20 mouse cellular contexts compared by ENCODE assay signal in the genomic region with DNA sequence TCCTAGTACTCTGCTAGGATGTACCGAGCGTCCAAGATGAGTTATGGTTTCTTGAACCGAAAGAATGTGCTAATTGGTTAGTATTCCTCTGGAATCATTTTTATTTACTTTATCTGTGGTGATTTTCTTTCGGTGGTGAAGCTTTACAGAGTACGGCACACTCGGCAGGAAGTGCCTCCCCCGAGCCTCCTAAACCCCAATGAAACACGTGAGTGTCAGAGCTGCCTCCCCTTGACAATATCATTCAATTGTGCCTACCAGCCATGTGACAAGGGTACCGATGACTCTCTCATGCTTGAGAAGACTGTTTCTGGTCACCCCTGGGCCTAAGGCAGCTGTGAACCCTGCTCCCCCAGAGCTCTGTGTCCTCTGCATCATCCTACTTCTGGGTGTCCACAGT.
A peak's percentile ranks its signal among the peaks of the same experiment; 100 is the strongest.
DNase-seq lines count a peak whose midpoint lies in the region; ATAC-seq lines count a peak whose summit lies in the region.
"Had no signal": no experiment of that assay in that cellular context is flagged by ENCODE, and none has a peak within 500 bp of the region (broad histone marks: within the 10 kb centered on the region; RNA-seq: fewer than 3 reads in every experiment).

No protein-coding gene starts in this region.

- DNase-seq in CD4-positive, CD25-positive, alpha-beta regulatory T cell, adult 2 months (ENCODE audit: low read depth, low spot score) = peak; percentile 59
- peak; percentile 56 to 60 for DNase-seq in CD8-positive naive resting alpha-beta T cell, adult 2 months (ENCODE audit: low read depth in 2 of 2, low spot score in 2 of 2)
- peak; percentile 34 to 49 for DNase-seq in thymus, postnatal 10 days (ENCODE audit: low spot score in 2 of 2)
- no peak for DNase-seq in forebrain, embryonic 11.5 days (ENCODE audit: low spot score)
- DNase-seq: adrenal gland, adult 2 months; cerebellum, postnatal 10 days; embryo, embryonic 11 days; heart, postnatal 36 days; kidney, adult 2 months; lung, embryonic 14.5 days; lung, postnatal 36 days; right cerebral cortex, postnatal 14 days; spleen, adult 18-20 months had no signal

- H3K9me3 ChIP-seq in forebrain, embryonic 16.5 days (ENCODE audit: control insufficient read depth, low read length) = no peaks in the 10 kb centered on the region
- no peaks in the 10 kb centered on the region for H3K9me3 ChIP-seq in hindbrain, embryonic 16.5 days (ENCODE audit: control insufficient read depth, low read length)
- no peaks in the 10 kb centered on the region for H3K9me3 ChIP-seq in forebrain, embryonic 11.5 days (ENCODE audit: control insufficient read depth, low read length)
- H3K9me3 ChIP-seq: liver, embryonic 12.5 days; neural tube, embryonic 13.5 days had no signal

- H3K9ac ChIP-seq in forebrain, embryonic 16.5 days (replicated peaks; ENCODE audit: low read depth, low read length) = no peak overlapping the region
- H3K9ac ChIP-seq in hindbrain, embryonic 16.5 days (ENCODE audit: low read depth, low read length) = no peak overlapping the region
- no peak overlapping the region for H3K9ac ChIP-seq in forebrain, embryonic 11.5 days (ENCODE audit: low read length)
- H3K9ac ChIP-seq: liver, embryonic 12.5 days; lung, embryonic 14.5 days; neural tube, embryonic 13.5 days had no signal

- no peaks in the 10 kb centered on the region for H3K36me3 ChIP-seq in forebrain, embryonic 16.5 days (ENCODE audit: control insufficient read depth, insufficient read depth)
- H3K36me3 ChIP-seq in hindbrain, embryonic 16.5 days (ENCODE audit: control insufficient read depth, insufficient read depth, low read length) = no peaks in the 10 kb centered on the region
- H3K36me3 ChIP-seq in forebrain, embryonic 11.5 days (ENCODE audit: control insufficient read depth, insufficient read depth, low read length) = no peaks in the 10 kb centered on the region
- H3K36me3 ChIP-seq: liver, embryonic 12.5 days; neural tube, embryonic 13.5 days had no signal

- no peaks in the 10 kb centered on the region for H3K27me3 ChIP-seq in forebrain, embryonic 16.5 days (replicated peaks; ENCODE audit: control insufficient read depth, insufficient read depth, low read length)
- H3K27me3 ChIP-seq in hindbrain, embryonic 16.5 days (replicated peaks; ENCODE audit: control insufficient read depth, insufficient read depth, low read length) = no peaks in the 10 kb centered on the region
- H3K27me3 ChIP-seq in forebrain, embryonic 11.5 days (ENCODE audit: control insufficient read depth, insufficient read depth, low read length) = no peaks in the 10 kb centered on the region
- H3K27me3 ChIP-seq: CH12.LX; liver, embryonic 12.5 days; neural tube, embryonic 13.5 days had no signal

- no peak overlapping the region for H3K4me2 ChIP-seq in forebrain, embryonic 16.5 days (ENCODE audit: low read length)
- H3K4me2 ChIP-seq in hindbrain, embryonic 16.5 days (ENCODE audit: low read length) = no peak overlapping the region
- H3K4me2 ChIP-seq in forebrain, embryonic 11.5 days (ENCODE audit: low read depth, low read length, severe bottlenecking) = no peak overlapping the region
- H3K4me2 ChIP-seq: liver, embryonic 12.5 days; lung, embryonic 14.5 days; neural tube, embryonic 13.5 days had no signal

- no peak overlapping the region for H3K27ac ChIP-seq in forebrain, embryonic 16.5 days (ENCODE audit: low read length)
- H3K27ac ChIP-seq in hindbrain, embryonic 16.5 days (ENCODE audit: low read depth, low read length) = no peak overlapping the region
- H3K27ac ChIP-seq in forebrain, embryonic 11.5 days (ENCODE audit: low read depth, low read length) = no peak overlapping the region
- H3K27ac ChIP-seq: hindbrain, postnatal 0 days; liver, embryonic 12.5 days; neural tube, embryonic 13.5 days had no signal

- H3K4me3 ChIP-seq in forebrain, embryonic 16.5 days (replicated peaks; ENCODE audit: low read length) = no peak overlapping the region
- H3K4me3 ChIP-seq in hindbrain, embryonic 16.5 days (ENCODE audit: low read length) = no peak overlapping the region
- H3K4me3 ChIP-seq in forebrain, embryonic 11.5 days (ENCODE audit: low read depth, low read length) = no peak overlapping the region
- H3K4me3 ChIP-seq: liver, embryonic 12.5 days; neural tube, embryonic 13.5 days had no signal

- 83% methylated on average over 9 of the region's 9 CpGs for WGBS in forebrain, embryonic 16.5 days
- WGBS in hindbrain, embryonic 16.5 days = 85% methylated on average over 9 of the region's 9 CpGs
- 87% methylated on average over 9 of the region's 9 CpGs for WGBS in forebrain, embryonic 11.5 days

- ATAC-seq in megakaryocyte progenitor cell, adult 5-6 weeks (replicated peaks; ENCODE audit: poor library complexity) = peak; percentile 26; the same call in 1 of the 2 replicates
- no peak for ATAC-seq in forebrain, embryonic 16.5 days
- ATAC-seq in hindbrain, embryonic 16.5 days = no peak
- ATAC-seq in forebrain, embryonic 11.5 days (replicated peaks; ENCODE audit: low FRiP score) = no peak
- ATAC-seq: hindbrain, postnatal 0 days; liver, embryonic 12.5 days had no signal

- H3K4me1 ChIP-seq in forebrain, embryonic 16.5 days (replicated peaks; ENCODE audit: control insufficient read depth, insufficient read depth, low read length) = no peaks in the 10 kb centered on the region
- no peaks in the 10 kb centered on the region for H3K4me1 ChIP-seq in hindbrain, embryonic 16.5 days (ENCODE audit: control insufficient read depth, insufficient read depth, low read depth, low read length)
- no peaks in the 10 kb centered on the region for H3K4me1 ChIP-seq in forebrain, embryonic 11.5 days (replicated peaks; ENCODE audit: control insufficient read depth, insufficient read depth, low read length)
- H3K4me1 ChIP-seq: liver, embryonic 12.5 days had no signal
